Mouse (Mus musculus) hindbrain, postnatal 0 days (tissue): ENCODE results near the gene Prima1. TPM values are rescaled to one million over a fixed set of nuclear protein-coding genes. Genes with fewer than 3 reads are reported as not detected.

Experiments used
- ATAC-seq: fragments of 200-750 bp; cut with Nextera tagmentation; 2 replicates; pipeline ENCODE4 v1.8.0; 2017; ENCODE audit warnings: mild to moderate bottlenecking, moderate TSS enrichment, moderate library complexity
- DNase-seq: peaks from one replicate; pipeline ENCODE4 v3.0.0-alpha.2; 2015; ENCODE audit warnings: low spot score
- H3K27ac ChIP-seq: fragments of 300-500 bp; sonication (generic); 2 replicates; pipeline ENCODE4 v1.5.1; 2014; ENCODE audit warnings: mild to moderate bottlenecking
- H3K27me3 ChIP-seq: fragments of 300-500 bp; sonication (generic); 2 replicates; pipeline ENCODE4 v1.6.1; 2014; ENCODE audit warnings: low read length, mixed read lengths; ENCODE audit not compliant: insufficient read depth
- H3K36me3 ChIP-seq: fragments of 300-500 bp; sonication (generic); 2 replicates; pipeline ENCODE4 v1.6.1; 2014; ENCODE audit warnings: low read length, mixed read lengths; ENCODE audit not compliant: insufficient read depth
- H3K4me1 ChIP-seq: fragments of 300-500 bp; sonication (generic); 2 replicates; pipeline ENCODE4 v1.6.1; 2014; ENCODE audit warnings: antibody characterized with exemption, low read length, mixed read lengths; ENCODE audit not compliant: insufficient read depth
- H3K4me2 ChIP-seq: fragments of 300-500 bp; sonication (generic); 2 replicates; pipeline ENCODE4 v1.6.1; 2014; ENCODE audit warnings: low read depth, mild to moderate bottlenecking, low read length, moderate library complexity, mixed read lengths
- H3K4me3 ChIP-seq: fragments of 300-500 bp; sonication (generic); 2 replicates; pipeline ENCODE4 v1.5.1; 2014; ENCODE audit warnings: low read length
- H3K9ac ChIP-seq: fragments of 300-500 bp; sonication (generic); replicated peaks from 2 replicates; pipeline ENCODE4 v1.6.1; 2014; ENCODE audit warnings: mild to moderate bottlenecking, low read length, moderate library complexity, mixed read lengths
- H3K9me3 ChIP-seq: fragments of 300-500 bp; sonication (generic); 2 replicates; pipeline ENCODE4 v1.6.1; 2016; ENCODE audit warnings: low read length, mixed read lengths
- CTCF ChIP-seq: IDR thresholded peaks from 2 replicates; pipeline ENCODE4 v1.5.1; 2016; ENCODE audit warnings: antibody characterized with exemption, control low read depth, low read depth
- WGBS: fragments of 180-500 bp; shearing (Covaris S2); extraction: QIAGEN DNeasy Blood & Tissue Kit; methylation state at CpG from one replicate; pipeline ENCODE4 v1.1.7; 2014; 5-methylcytosine and 5-hydroxymethylcytosine counted together
- polyA plus RNA-seq: library from polyadenylated mRNA; unstranded; fragments of >200 nt; fragmentation: Nextera tagmentation; extraction: Ambion mirVana; gene quantifications from 2 replicates; pipeline ENCODE4 v1.2.1, GENCODE M21; 2015
- total RNA-seq: library from RNA; depleted of rRNA; stranded (reverse); fragments of >200 nt; gene quantifications from 2 replicates; pipeline ENCODE4 v1.2.3, GENCODE M21; 2014; rRNA removed

The Prima1 gene
- total and polyA plus RNA-seq, 2 experiments from 2014 or later, result 0.93 to 1.3 TPM

DNA sequence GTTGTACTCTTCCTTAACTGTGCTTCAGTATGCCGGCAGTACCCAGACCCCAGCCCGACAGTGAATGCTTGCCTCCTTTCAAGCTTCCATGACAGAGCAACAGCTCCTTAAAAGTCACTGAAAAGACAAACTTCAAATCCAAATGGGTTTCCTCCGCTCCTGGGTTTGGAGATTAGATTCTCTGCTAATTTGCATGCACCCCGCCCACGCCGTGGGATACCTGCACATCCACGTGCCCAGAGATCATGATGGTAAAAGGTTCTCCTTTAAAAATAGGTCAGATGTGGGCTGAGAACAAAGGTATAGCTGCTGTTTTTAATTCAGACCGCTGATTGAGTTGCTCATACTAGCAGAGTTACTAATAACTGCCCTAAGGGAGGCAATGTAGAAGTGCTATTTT lies 82.9 kb downstream of the Prima1 start:
- TF ChIP-seq CTCF, result no peak
- WGBS, result 73% methylated on average over 8 of the region's 8 CpGs
- Histone ChIP-seq H3K9me3 (no peaks in the 10 kb centered on the region), H3K27me3 (no peaks in the 10 kb centered on the region), H3K9ac (no peak overlapping the region), H3K27ac (no peak overlapping the region), H3K36me3 (peaks cover 3% of the 10 kb centered on the region; the same call in 1 of the 2 replicates), H3K4me1 (no peaks in the 10 kb centered on the region), H3K4me2 (no peak overlapping the region), H3K4me3 (no peak overlapping the region)
- DNase-seq, result no peak
- ATAC-seq, result no peak

GRCm38 (mm10) chr12:103157129-103157910 lies 84.6 kb downstream of the Prima1 start:
- no peak overlapping the region for H3K4me3 ChIP-seq
- H3K4me1 ChIP-seq, result no peaks in the 10 kb centered on the region
- no peak for TF ChIP-seq CTCF
- ATAC-seq (peak; percentile 50; the same call in 1 of the 2 replicates), DNase-seq (peak; percentile 56)
- H3K9me3 ChIP-seq, result no peaks in the 10 kb centered on the region
- no peak overlapping the region for H3K27ac ChIP-seq
- no peak overlapping the region for H3K9ac ChIP-seq
- H3K27me3 ChIP-seq, result no peaks in the 10 kb centered on the region
- H3K36me3 ChIP-seq, result peaks cover 3% of the 10 kb centered on the region; the same call in 1 of the 2 replicates
- no peak overlapping the region for H3K4me2 ChIP-seq
- 43% methylated on average over 18 of the region's 18 CpGs for WGBS

GRCm38 (mm10) chr12:103155406-103155805 lies 86.5 kb downstream of the Prima1 start:
- H3K9ac ChIP-seq, result no peak overlapping the region
- no peaks in the 10 kb centered on the region for H3K36me3 ChIP-seq
- H3K4me2 ChIP-seq, result no peak overlapping the region
- 65% methylated on average over 3 of the region's 3 CpGs for WGBS
- no peaks in the 10 kb centered on the region for H3K9me3 ChIP-seq
- no peak for TF ChIP-seq CTCF
- DNase-seq (no peak), ATAC-seq (no peak)
- no peak overlapping the region for H3K27ac ChIP-seq
- no peaks in the 10 kb centered on the region for H3K4me1 ChIP-seq
- no peaks in the 10 kb centered on the region for H3K27me3 ChIP-seq
- no peak overlapping the region for H3K4me3 ChIP-seq

DNA sequence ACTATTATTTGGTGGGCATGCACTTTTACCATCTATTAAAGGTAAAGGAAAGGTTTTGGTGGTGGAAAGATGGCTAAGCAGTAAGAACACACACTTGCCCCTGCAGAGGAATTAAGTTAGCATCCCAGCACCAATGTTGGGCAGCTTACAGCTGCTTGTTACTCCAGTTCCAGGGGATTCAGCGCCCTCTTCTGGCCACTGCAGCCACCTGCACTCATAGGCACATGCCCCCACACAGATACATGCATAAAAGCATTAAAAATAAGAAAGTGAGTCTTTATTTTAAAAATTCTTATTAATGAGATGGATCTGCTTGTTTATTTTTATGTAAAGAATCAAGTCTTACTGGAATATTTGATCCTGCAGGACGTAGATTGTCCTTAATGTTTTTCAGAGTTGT lies 87.0 kb downstream of the Prima1 start:
- Histone ChIP-seq H3K36me3 (no peaks in the 10 kb centered on the region), H3K4me2 (no peak overlapping the region), H3K27ac (no peak overlapping the region), H3K4me3 (no peak overlapping the region), H3K9ac (no peak overlapping the region), H3K4me1 (no peaks in the 10 kb centered on the region), H3K27me3 (no peaks in the 10 kb centered on the region), H3K9me3 (no peaks in the 10 kb centered on the region)
- no peak for DNase-seq
- WGBS, result 67% methylated on average over 2 of the region's 2 CpGs
- TF ChIP-seq CTCF, result peak; percentile 33; the same call in 1 of the 2 replicates
- ATAC-seq, result no peak

DNA sequence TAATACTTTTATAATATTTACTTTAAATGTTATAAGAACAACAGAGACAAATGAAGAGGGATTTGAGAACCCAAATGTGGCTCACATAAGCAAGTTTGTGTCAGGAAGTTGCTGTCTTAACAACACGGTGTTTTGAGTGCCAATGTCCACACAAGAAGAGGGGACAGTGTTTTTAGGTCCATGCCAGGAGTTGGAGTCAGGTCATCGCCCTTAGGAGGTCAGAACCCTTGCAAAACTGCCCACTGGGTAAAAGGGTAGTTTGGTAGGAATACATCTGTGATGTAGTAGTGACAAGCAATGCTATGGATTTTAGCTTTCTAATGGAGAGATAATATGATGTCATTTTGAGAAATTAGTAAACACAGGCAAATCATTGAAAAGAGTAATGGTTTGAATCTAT lies 91.7 kb downstream of the Prima1 start:
- H3K4me1 ChIP-seq, result no peaks in the 10 kb centered on the region
- H3K27me3 ChIP-seq, result no peaks in the 10 kb centered on the region
- H3K4me2 ChIP-seq, result no peak overlapping the region
- WGBS, result 79% methylated on average over 2 of the region's 2 CpGs
- peaks cover 9% of the 10 kb centered on the region for H3K36me3 ChIP-seq
- TF ChIP-seq CTCF, result no peak
- no peak overlapping the region for H3K27ac ChIP-seq
- no peak overlapping the region for H3K4me3 ChIP-seq
- no peaks in the 10 kb centered on the region for H3K9me3 ChIP-seq
- ATAC-seq (no peak), DNase-seq (no peak)
- no peak overlapping the region for H3K9ac ChIP-seq

Other genes starting within 250 kb of the Prima1 start
- 14.6 and 18.5 TPM in 2 replicates for gene Fam181a, start 68.8 kb upstream of the Prima1 start, total RNA-seq
- gene Fam181a, start 68.8 kb upstream of the Prima1 start, polyA plus RNA-seq, result 8.1 and 9.2 TPM in 2 replicates
- 3.2 and 4.2 TPM in 2 replicates for gene Asb2, start 113.9 kb upstream of the Prima1 start, total RNA-seq
- 1.4 and 1.6 TPM in 2 replicates for gene Asb2, start 113.9 kb upstream of the Prima1 start, polyA plus RNA-seq
- gene Otub2, start 146.5 kb upstream of the Prima1 start, total RNA-seq, result 21.0 and 27.6 TPM in 2 replicates
- 17.3 and 18.5 TPM in 2 replicates for gene Otub2, start 146.5 kb upstream of the Prima1 start, polyA plus RNA-seq
- gene 9330161L09Rik, start 165.7 kb upstream of the Prima1 start, total RNA-seq, result 4.2 and 6.5 TPM in 2 replicates
- gene 9330161L09Rik, start 165.7 kb upstream of the Prima1 start, polyA plus RNA-seq, result 0.91 and 1.1 TPM in 2 replicates
- gene Ddx24, start 183.7 kb upstream of the Prima1 start, total RNA-seq, result 129 and 148 TPM in 2 replicates
- 213 and 220 TPM in 2 replicates for gene Ddx24, start 183.7 kb upstream of the Prima1 start, polyA plus RNA-seq
- gene Ifi27, start 192.1 kb upstream of the Prima1 start, total RNA-seq, result 18.4 and 28.6 TPM in 2 replicates
- gene Ifi27, start 192.1 kb upstream of the Prima1 start, polyA plus RNA-seq, result 26.7 and 29.2 TPM in 2 replicates
- gene Ifi27l2a, start 201.5 kb upstream of the Prima1 start, total RNA-seq, result 3.2 TPM in 1 of 2 replicates, not detected in the other
- 13.1 and 13.5 TPM in 2 replicates for gene Ifi27l2a, start 201.5 kb upstream of the Prima1 start, polyA plus RNA-seq
- gene Ifi27l2b, start 215.1 kb upstream of the Prima1 start, total RNA-seq, result not detected in 2 replicates
- not detected in 2 replicates for gene Ifi27l2b, start 215.1 kb upstream of the Prima1 start, polyA plus RNA-seq